Mouse (Mus musculus) midbrain, embryonic 15.5 days (tissue): ENCODE measurements around the gene Angptl2. TPM values are rescaled to one million over a fixed set of nuclear protein-coding genes. Genes with fewer than 3 reads are reported as not detected.
"Not testable (repeated sequence)": the region's sequence is repeated elsewhere in the genome, so short reads cannot be mapped to it uniquely, and the experiment has no call there.

Source experiments
- ATAC-seq: fragments of 200-750 bp; cut with Nextera tagmentation; replicated peaks from 2 replicates; pipeline ENCODE4 v1.8.0; 2017; ENCODE audit warnings: moderate TSS enrichment
- H3K27ac ChIP-seq: fragments of 300-500 bp; sonication (generic); 2 replicates; pipeline ENCODE4 v1.5.1; 2015; ENCODE audit warnings: mild to moderate bottlenecking, inconsistent platforms
- H3K27me3 ChIP-seq: fragments of 300-500 bp; sonication (generic); replicated peaks from 2 replicates; pipeline ENCODE4 v1.6.1; 2015; ENCODE audit warnings: inconsistent platforms
- H3K36me3 ChIP-seq: fragments of 300-500 bp; sonication (generic); replicated peaks from 2 replicates; pipeline ENCODE4 v1.6.1; 2015; ENCODE audit warnings: inconsistent platforms
- H3K4me1 ChIP-seq: fragments of 300-500 bp; sonication (generic); 2 replicates; pipeline ENCODE4 v1.6.1; 2015; ENCODE audit warnings: inconsistent platforms
- H3K4me2 ChIP-seq: fragments of 300-500 bp; sonication (generic); 2 replicates; pipeline ENCODE4 v1.6.1; 2015; ENCODE audit warnings: inconsistent platforms, mild to moderate bottlenecking, moderate library complexity
- H3K4me3 ChIP-seq: fragments of 300-500 bp; sonication (generic); 2 replicates; pipeline ENCODE4 v1.5.1; 2015; ENCODE audit warnings: mild to moderate bottlenecking, inconsistent platforms
- H3K9ac ChIP-seq: fragments of 300-500 bp; sonication (generic); 2 replicates; pipeline ENCODE4 v1.6.1; 2015; ENCODE audit warnings: mild to moderate bottlenecking, inconsistent platforms
- H3K9me3 ChIP-seq: fragments of 300-500 bp; sonication (generic); 2 replicates; pipeline ENCODE4 v1.6.1; 2016; ENCODE audit warnings: inconsistent platforms
- WGBS: fragments of 180-500 bp; shearing (Covaris S2); methylation state at CpG from one replicate; pipeline ENCODE4 v1.1.7; 2015; ENCODE audit warnings: mixed read lengths; 5-methylcytosine and 5-hydroxymethylcytosine counted together
- polyA plus RNA-seq: library from polyadenylated mRNA; unstranded; fragments of >200 nt; fragmentation: Nextera tagmentation; extraction: Ambion mirVana; gene quantifications from 2 replicates; pipeline ENCODE4 v1.2.1, GENCODE M21; 2015

Angptl2 gene
- polyA plus RNA-seq, 1 experiment from 2014 or later = 16.2 TPM

- Histone ChIP-seq H3K27ac (no peak overlapping the region), H3K4me2 (no peak overlapping the region), H3K9ac (no peak overlapping the region), H3K27me3 (no peaks in the 10 kb centered on the region), H3K36me3 (no peaks in the 10 kb centered on the region), H3K4me3 (no peak overlapping the region), H3K9me3 (no peaks in the 10 kb centered on the region), H3K4me1 (peaks cover 21% of the 10 kb centered on the region)
- no peak for ATAC-seq
- 23% methylated on average over 4 of the region's 4 CpGs for WGBS
Measured at GRCm38 (mm10) chr2:33207069-33207468, 8.8 kb upstream of the Angptl2 start.

DNA sequence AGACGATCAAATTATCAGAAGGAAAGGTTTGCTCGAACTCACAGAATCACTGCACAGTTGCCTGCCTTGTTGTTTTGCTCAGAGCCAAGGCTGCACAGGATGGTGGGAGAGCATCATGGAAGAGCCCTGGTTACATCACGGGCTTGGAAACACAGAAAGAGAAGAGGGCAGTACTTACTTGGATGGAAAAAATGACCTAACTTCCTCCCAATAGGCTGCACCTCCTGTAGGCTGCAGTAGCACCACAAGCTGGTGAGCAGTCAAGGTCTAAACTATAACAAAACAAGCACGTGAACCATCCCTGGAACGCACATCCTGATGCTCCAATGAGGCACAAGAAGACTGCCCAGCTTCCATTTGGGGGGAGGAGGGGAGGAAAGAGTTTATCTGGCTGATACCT is 7.7 kb upstream of the Angptl2 start:
- no peaks in the 10 kb centered on the region for H3K27me3 ChIP-seq
- WGBS = 87% methylated on average over 5 of the region's 5 CpGs
- H3K4me2 ChIP-seq = no peak overlapping the region

DNA sequence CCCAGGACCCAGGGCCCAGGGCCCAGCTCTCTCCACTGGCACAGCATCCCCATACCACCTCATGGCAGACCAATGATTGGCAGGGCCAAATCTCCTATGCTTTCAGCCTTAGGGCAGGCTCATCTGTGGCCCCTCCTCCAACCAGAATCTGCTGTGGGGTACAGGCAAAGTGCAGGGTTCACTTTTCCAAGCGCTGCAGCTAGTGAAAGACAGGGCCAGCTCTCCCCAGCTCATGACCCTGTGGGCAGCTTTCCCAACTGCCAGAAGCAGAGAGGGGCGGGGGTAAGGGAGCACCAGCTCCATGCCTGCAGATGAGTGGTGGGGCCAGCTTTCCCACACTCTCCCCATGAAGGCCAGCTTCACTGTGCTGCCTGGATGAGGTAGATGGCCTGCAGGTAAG is 5.0 kb upstream of the Angptl2 start:
- Histone ChIP-seq H3K4me1 (peaks cover 18% of the 10 kb centered on the region), H3K27me3 (no peaks in the 10 kb centered on the region), H3K9me3 (no peaks in the 10 kb centered on the region), H3K36me3 (no peaks in the 10 kb centered on the region), H3K9ac (no peak overlapping the region), H3K4me3 (no peak overlapping the region), H3K27ac (no peak overlapping the region), H3K4me2 (no peak overlapping the region)
- WGBS = 67% methylated on average over 2 of the region's 2 CpGs
- ATAC-seq = 0 out of 2 replicates have a peak, but pooled peaks have one; percentile 9

More for the DNA sequence above, 7.7 kb upstream of the Angptl2 start:
- Histone ChIP-seq H3K9me3 (no peaks in the 10 kb centered on the region), H3K9ac (no peak overlapping the region), H3K4me3 (no peak overlapping the region), H3K4me1 (peaks cover 20% of the 10 kb centered on the region), H3K36me3 (no peaks in the 10 kb centered on the region), H3K27ac (no peak overlapping the region)
- no peak for ATAC-seq

GRCm38 (mm10) chr2:33211263-33211662 is 4.6 kb upstream of the Angptl2 start:
- not testable (repeated sequence) for H3K9ac ChIP-seq, H3K27ac ChIP-seq, H3K4me2 ChIP-seq, ATAC-seq, H3K4me3 ChIP-seq, H3K27me3 ChIP-seq, H3K36me3 ChIP-seq, H3K9me3 ChIP-seq
- WGBS = 80% methylated on average over 11 of the region's 11 CpGs
- H3K4me1 ChIP-seq = peaks cover 18% of the 10 kb centered on the region

- H3K27ac ChIP-seq = peak overlapping the region; percentile 51
- H3K4me1 ChIP-seq = peaks cover 30% of the 10 kb centered on the region
- H3K27me3 ChIP-seq = no peaks in the 10 kb centered on the region
- H3K4me2 ChIP-seq = peak overlapping the region; percentile 46
- peak overlapping the region; percentile 28; the same call in 1 of the 2 replicates for H3K4me3 ChIP-seq
- no peak for ATAC-seq
- H3K9me3 ChIP-seq = no peaks in the 10 kb centered on the region
- no peaks in the 10 kb centered on the region for H3K36me3 ChIP-seq
- H3K9ac ChIP-seq = no peak overlapping the region
- WGBS = 82% methylated on average over 5 of the region's 5 CpGs
Measured at GRCm38 (mm10) chr2:33215177-33215699, 631 bp upstream of the Angptl2 start.

GRCm38 (mm10) chr2:33216645-33217424 is 966 bp downstream of the Angptl2 start:
- H3K36me3 ChIP-seq = no peaks in the 10 kb centered on the region
- 8% methylated on average over 18 of the region's 18 CpGs for WGBS
- no peaks in the 10 kb centered on the region for H3K9me3 ChIP-seq
- peaks cover 32% of the 10 kb centered on the region for H3K4me1 ChIP-seq
- H3K9ac ChIP-seq = peak overlapping the region; percentile 36
- peak; percentile 15; the same call in 1 of the 2 replicates for ATAC-seq
- H3K4me3 ChIP-seq = peak overlapping the region; percentile 28
- H3K27ac ChIP-seq = peak overlapping the region; percentile 71
- H3K27me3 ChIP-seq = no peaks in the 10 kb centered on the region
- H3K4me2 ChIP-seq = peak overlapping the region; percentile 46

DNA sequence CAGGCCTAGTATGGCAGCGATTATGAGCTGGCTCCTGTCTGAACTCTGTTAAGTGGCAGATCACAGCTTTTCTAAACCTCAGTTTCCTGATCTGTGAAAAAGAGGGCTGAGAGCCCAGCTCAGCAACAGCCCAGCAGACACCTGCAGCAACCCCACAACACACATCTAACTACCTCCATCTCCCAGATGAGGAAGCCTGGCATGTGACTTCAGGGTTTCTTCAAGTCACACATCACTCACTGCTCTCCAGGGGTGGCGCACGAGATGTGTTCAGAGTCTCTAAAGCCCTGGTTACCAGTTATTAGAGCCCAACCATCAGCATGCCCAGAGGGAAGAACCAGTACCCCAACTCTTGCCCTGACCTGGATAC is 1.5 kb downstream of the Angptl2 start:
- no peaks in the 10 kb centered on the region for H3K9me3 ChIP-seq
- ATAC-seq = no peak
- H3K4me1 ChIP-seq = peaks cover 32% of the 10 kb centered on the region
- WGBS = 50% methylated on average over 3 of the region's 3 CpGs
- no peak overlapping the region for H3K4me3 ChIP-seq
- H3K9ac ChIP-seq = no peak overlapping the region
- H3K4me2 ChIP-seq = peak overlapping the region; percentile 46; the same call in 1 of the 2 replicates
- no peaks in the 10 kb centered on the region for H3K27me3 ChIP-seq
- H3K27ac ChIP-seq = no peak overlapping the region
- H3K36me3 ChIP-seq = no peaks in the 10 kb centered on the region

DNA sequence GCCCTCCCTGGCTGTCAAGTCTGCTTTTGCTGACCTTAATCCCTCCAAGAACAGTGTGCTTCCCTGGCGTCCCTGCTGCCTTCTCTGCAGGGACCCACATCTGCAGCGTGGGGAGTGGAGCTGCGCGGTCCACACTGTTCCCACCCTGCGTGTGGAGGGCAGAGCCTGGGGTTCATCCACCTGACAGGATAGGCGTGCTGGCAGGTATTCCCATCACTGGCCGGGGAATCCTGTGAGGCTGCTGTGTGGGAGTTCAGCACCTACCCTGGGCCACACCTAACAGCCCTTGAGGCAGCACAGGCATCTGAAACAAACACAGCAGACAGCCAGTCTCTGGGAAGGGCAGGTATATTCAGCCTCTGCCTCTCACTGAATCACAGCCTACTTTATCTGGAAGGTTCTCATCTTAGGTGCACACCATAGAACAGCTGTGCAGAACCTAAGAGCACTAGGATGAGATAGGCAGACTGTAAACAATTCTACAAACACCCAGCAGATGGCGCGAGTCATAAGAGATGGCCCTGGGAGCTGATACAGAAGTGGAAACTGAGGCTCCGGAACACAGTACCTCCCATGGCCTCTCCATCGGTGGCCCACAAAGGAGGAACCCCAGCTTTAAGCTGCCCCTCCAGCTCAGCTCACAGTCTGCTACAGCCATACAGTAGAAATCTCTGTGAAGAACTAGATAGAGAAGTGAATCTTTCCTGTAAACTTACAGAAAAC is 3.2 kb downstream of the Angptl2 start:
- ATAC-seq = no peak
- Histone ChIP-seq H3K4me1 (peaks cover 32% of the 10 kb centered on the region), H3K9ac (no peak overlapping the region), H3K4me3 (no peak overlapping the region), H3K27me3 (no peaks in the 10 kb centered on the region), H3K27ac (no peak overlapping the region), H3K4me2 (no peak overlapping the region), H3K36me3 (no peaks in the 10 kb centered on the region), H3K9me3 (no peaks in the 10 kb centered on the region)
- 58% methylated on average over 11 of the region's 11 CpGs for WGBS

DNA sequence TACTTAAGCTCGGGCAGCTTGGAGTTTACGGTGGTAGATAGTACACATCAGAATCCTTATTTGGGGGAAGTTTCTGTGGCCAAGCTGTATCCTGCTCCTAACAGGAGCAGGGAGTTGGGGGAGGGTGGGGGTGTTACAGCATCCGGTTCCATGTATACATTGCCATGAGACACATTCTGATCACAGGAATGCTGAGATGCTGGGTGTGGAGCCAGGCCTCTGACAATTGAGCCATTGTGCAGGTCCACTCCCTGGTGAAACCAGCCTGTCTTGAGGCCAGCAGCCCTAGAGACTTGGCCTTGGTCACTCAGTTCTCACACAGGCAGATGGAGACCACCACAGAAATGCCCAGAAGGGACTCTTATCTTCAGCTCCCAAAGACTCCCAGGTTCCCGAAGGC is 3.8 kb downstream of the Angptl2 start:
- no peak for ATAC-seq
- Histone ChIP-seq H3K4me1 (peaks cover 31% of the 10 kb centered on the region), H3K36me3 (no peaks in the 10 kb centered on the region), H3K27ac (no peak overlapping the region), H3K9me3 (no peaks in the 10 kb centered on the region), H3K4me3 (no peak overlapping the region), H3K9ac (no peak overlapping the region), H3K27me3 (no peaks in the 10 kb centered on the region), H3K4me2 (no peak overlapping the region)
- 86% methylated on average over 4 of the region's 4 CpGs for WGBS

DNA sequence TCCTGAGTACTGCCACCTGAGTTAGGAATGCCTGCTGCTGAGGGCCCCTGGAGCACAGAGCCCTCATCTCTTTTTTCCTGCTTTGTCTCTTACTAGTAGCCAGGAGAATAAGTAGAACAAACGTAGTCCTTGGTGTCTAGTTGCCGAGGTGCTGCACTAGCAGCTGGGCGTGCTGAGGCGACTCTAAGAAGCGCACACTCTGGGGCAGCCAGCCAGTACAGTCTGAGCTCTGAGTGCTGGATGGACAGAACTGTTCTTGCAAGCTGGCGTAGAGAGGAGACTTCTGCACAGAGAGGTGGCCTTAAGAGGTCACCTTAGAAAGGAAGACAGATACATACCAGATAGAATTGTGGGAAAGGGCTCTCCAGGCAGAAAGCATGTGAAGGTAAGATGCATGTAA is 4.4 kb downstream of the Angptl2 start:
- Histone ChIP-seq H3K9ac (no peak overlapping the region), H3K27me3 (no peaks in the 10 kb centered on the region), H3K4me1 (peaks cover 27% of the 10 kb centered on the region), H3K4me3 (no peak overlapping the region), H3K27ac (no peak overlapping the region), H3K4me2 (no peak overlapping the region), H3K36me3 (no peaks in the 10 kb centered on the region), H3K9me3 (no peaks in the 10 kb centered on the region)
- no peak for ATAC-seq
- WGBS = 89% methylated on average over 6 of the region's 6 CpGs

GRCm38 (mm10) chr2:33220674-33221338 is 4.9 kb downstream of the Angptl2 start:
- Histone ChIP-seq H3K27me3 (no peaks in the 10 kb centered on the region), H3K4me2 (no peak overlapping the region), H3K36me3 (no peaks in the 10 kb centered on the region), H3K9ac (no peak overlapping the region), H3K27ac (no peak overlapping the region), H3K9me3 (no peaks in the 10 kb centered on the region), H3K4me3 (no peak overlapping the region), H3K4me1 (peaks cover 21% of the 10 kb centered on the region)
- 92% methylated on average over 10 of the region's 10 CpGs for WGBS
- no peak for ATAC-seq

- no peaks in the 10 kb centered on the region for H3K36me3 ChIP-seq
- no peaks in the 10 kb centered on the region for H3K27me3 ChIP-seq
- H3K27ac ChIP-seq = no peak overlapping the region
- peaks cover 15% of the 10 kb centered on the region for H3K4me1 ChIP-seq
- H3K9me3 ChIP-seq = no peaks in the 10 kb centered on the region
- H3K4me2 ChIP-seq = no peak overlapping the region
- 83% methylated on average over 11 of the region's 11 CpGs for WGBS
- ATAC-seq = no peak
- no peak overlapping the region for H3K4me3 ChIP-seq
- no peak overlapping the region for H3K9ac ChIP-seq
Measured at GRCm38 (mm10) chr2:33221339-33221900, 5.6 kb downstream of the Angptl2 start.
